Mouse (Mus musculus): Measurements from ENCODE around the gene Polr1a.
A peak's percentile ranks its signal among the peaks of the same experiment; 100 is the strongest.
"Not testable (repeated sequence)": the region's sequence is repeated elsewhere in the genome, so short reads cannot be mapped to it uniquely, and the experiment has no call there.

Polr1a gene

DNA sequence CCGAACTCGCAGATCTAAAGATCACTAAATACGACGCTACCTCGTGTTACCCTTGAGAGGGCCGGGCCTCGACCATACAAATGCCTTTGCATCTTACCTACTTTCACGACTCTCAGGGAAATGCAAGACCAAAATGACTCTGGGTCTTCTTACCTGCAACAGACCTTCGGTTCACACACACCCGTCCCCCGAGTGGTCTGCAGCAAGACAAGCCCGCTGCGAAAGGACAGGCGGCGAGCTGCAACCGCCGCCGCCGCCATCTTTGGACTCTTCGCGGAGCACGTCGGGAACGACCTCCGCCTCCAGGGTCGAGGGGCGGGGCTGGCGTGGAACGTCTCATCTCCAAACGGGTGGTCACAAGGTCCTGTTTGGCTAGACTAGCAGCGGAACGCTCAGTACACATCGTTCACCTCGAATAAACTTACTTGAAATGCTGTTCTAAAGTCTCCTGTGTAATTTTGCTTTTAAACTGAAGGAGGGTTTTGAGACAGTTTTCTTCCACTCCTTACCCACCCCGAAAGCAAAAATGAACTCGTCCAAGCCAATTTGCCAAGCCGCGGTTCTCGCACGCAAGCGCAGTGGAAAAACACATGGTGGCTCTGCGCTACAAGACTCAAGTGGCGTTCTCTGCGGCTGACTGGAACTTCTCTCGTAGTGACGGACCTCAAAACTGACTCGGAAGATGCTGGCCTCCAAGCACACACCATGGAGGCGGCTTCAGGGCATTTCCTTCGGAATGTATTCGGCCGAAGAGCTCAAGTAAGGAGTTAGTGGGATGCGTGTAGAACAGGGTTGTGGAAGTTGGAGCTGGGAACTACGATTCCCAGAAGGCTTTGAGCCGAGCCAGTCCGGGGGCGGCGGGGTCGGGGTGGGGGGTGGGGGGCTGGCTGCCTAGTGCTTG, at the start of gene Polr1a, which contains the start of gene Ptcd3:
TSS of gene Polr1a (plus strand) at position 573 of the 901 bp plus-strand sequence.
TSS of gene Ptcd3 (minus strand) at position 270 of the 901 bp plus-strand sequence.
- DNase-seq (ENCODE audit: low read depth), result peak; percentile 97

GRCm38 (mm10) chr6:71867751-71868150, 41.1 kb upstream of the Polr1a start:
- no peak for DNase-seq (ENCODE audit: low read depth)

- DNase-seq (ENCODE audit: low read depth), result peak; percentile 58
Observed at GRCm38 (mm10) chr6:71868809-71869208, 40.0 kb upstream of the Polr1a start.

GRCm38 (mm10) chr6:71871396-71871795, 37.5 kb upstream of the Polr1a start:
- DNase-seq (ENCODE audit: low read depth), result no peak

GRCm38 (mm10) chr6:71877965-71878760, 30.7 kb upstream of the Polr1a start:
- peak; percentile 13 for DNase-seq (ENCODE audit: low read depth)

DNA sequence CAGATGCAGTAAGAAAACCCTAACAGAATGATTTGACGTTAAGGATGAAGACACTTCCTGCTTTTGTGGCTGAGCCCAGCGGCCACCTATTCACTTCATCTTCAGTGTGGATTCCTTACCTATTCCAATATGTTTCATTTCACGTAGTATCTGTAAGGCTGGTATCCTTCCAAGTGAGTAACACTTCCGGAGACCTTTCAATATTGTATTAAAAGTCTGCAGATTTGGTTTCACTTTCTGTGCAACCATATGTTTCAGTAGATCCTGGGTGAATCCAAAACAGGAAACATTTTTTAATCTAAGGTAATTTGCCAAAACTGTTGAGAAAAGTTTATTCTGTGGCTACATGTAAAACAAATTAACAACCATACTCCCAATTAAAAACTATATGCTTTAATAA, 15.6 kb upstream of the Polr1a start:
- no peak for DNase-seq (ENCODE audit: low read depth)

DNA sequence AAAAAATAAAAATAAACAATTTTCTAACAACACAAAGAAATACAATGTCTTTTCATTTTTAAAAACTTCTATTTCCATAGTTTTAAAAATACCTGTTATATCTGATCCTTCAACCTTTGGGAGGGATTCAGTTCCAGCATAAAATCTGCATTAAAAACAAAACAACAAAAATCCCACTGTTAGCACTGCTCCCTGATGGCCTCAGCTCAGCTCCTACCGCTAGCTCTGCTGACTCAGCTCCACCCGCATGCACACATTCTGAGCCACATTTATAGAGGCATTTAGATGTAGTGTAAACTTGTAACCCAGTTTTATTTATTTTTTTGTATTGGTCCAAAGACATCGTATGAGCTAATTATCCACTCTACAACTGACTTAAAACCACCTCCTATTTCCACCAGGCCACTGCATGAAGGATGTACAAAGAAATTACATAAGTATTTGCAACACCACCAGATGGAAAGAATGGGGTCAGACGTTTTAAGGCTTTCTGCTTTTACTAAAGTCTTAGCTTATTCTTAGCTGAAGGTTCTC, 1.1 kb upstream of the Polr1a start:
- DNase-seq (ENCODE audit: low read depth), result peak; percentile 22

DNA sequence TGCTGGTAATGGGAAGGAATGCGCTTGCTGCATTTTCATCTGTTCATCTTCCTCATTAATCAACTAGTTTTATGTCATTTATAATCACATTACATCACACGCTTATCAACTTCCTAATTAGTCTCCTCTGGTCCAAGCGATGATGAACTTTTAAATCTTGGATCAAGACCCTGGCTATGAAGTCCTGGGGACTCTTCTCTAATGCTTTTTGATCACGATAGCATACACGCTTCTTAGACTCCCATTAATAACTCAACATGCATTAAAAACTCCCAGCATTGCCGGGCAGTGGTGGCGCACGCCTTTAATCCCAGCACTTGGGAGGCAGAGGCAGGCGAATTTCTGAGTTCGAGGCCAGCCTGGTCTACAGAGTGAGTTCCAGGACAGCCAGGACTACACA, 531 bp downstream of the Polr1a start:
- no peak for DNase-seq (ENCODE audit: low read depth)

- peak; percentile 51 for DNase-seq (ENCODE audit: low read depth)
Observed at GRCm38 (mm10) chr6:71909840-71910239, 987 bp downstream of the Polr1a start.

- no peak for DNase-seq (ENCODE audit: low read depth)
Observed at GRCm38 (mm10) chr6:71911686-71912450, 3.0 kb downstream of the Polr1a start.

GRCm38 (mm10) chr6:71920752-71921151, 11.9 kb downstream of the Polr1a start:
- no peak for DNase-seq (ENCODE audit: low read depth)

GRCm38 (mm10) chr6:71925233-71925632, 16.4 kb downstream of the Polr1a start:
- DNase-seq (ENCODE audit: low read depth), result not testable (repeated sequence)

- DNase-seq (ENCODE audit: low read depth), result peak; percentile 84
Observed at GRCm38 (mm10) chr6:71927911-71928310, 19.1 kb downstream of the Polr1a start.

DNA sequence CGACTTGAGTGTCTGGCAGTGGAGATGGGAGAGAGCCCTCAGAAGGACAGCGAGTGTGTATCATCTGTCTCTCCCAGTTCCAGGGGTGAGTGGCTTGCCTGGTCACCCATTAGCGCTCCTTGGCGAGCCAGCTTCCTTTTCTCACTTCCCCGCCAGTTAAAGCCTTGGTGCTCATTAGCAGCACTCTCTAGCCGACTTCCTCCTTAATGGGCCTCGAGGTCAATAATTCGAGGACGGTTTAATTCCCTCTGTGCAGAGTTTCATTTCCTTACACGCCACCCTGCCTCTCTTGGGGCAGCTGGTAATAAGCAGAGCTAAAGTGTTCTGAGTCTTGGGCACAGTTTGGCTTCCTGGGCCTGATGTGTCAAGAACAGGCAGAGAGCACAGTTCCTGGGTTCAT, 21.2 kb downstream of the Polr1a start:
- DNase-seq (ENCODE audit: low read depth), result no peak

GRCm38 (mm10) chr6:71930830-71931437, 22.1 kb downstream of the Polr1a start:
- no peak for DNase-seq (ENCODE audit: low read depth)

GRCm38 (mm10) chr6:71932347-71932746, 23.5 kb downstream of the Polr1a start:
- no peak for DNase-seq (ENCODE audit: low read depth)

DNA sequence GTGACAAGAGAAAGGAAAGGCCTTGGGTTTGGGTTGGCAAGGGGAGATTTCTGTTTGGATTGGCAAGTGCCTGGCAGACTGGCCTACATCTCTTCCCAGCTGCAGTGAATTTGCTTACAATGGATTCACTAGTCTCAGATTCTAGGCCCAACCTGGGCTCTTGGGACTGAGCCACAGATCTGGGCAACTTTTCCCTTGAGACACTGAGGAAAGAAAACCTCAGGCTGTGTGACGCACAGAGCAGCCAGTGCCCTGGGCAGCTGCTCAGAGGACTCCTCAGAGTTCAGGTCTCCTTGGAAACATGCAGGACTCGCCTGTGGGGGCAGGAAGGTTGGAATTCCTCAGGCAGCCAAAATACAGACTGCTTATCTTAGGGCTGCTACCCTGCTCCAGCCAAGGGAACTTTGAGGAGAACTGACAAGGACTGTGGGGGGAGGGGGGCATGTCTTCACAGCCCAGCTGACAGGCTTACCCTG, 25.3 kb downstream of the Polr1a start:
- peak; percentile 96 for DNase-seq (ENCODE audit: low read depth)

GRCm38 (mm10) chr6:71935737-71936136, 26.9 kb downstream of the Polr1a start:
- DNase-seq (ENCODE audit: low read depth), result peak; percentile 65

DNA sequence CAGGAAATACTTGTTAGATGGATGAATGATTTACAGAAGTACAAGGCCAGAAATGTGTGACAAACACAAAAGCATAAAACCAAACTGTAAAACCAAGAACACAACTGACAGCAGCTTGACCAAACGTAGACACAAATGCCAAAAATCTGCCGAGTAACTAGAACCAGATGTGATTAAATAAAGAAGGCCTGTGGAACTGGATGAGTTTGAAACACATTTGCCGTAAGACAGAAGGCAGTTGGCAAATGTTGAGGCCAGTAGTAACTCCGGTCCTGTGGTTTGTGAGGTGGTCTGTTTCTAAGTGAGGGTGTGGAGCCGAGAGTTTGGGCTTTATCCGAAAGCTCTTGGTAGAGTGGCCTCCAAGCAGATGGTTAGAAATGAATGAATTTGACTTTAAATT, 32.1 kb downstream of the Polr1a start:
- DNase-seq (ENCODE audit: low read depth), result peak; percentile 88

- no peak for DNase-seq (ENCODE audit: low read depth)
Observed at GRCm38 (mm10) chr6:71945101-71945500, 36.2 kb downstream of the Polr1a start.

GRCm38 (mm10) chr6:71946121-71946520, 37.3 kb downstream of the Polr1a start:
- DNase-seq (ENCODE audit: low read depth), result no peak
